Mouse (Mus musculus) limb, embryonic 14.5 days (tissue): ENCODE data around the gene Tcte2. TPM values are rescaled to one million over a fixed set of nuclear protein-coding genes. Genes with fewer than 3 reads are reported as not detected.

Experiments used
- ATAC-seq: fragments of 200-750 bp; cut with Nextera tagmentation; 2 replicates; pipeline ENCODE4 v1.8.0; 2017; ENCODE audit warnings: low read depth, moderate number of reproducible peaks, moderate TSS enrichment; ENCODE audit not compliant: low FRiP score
- DNase-seq: peaks from one replicate; pipeline ENCODE4 v3.0.0-alpha.2; 2015; ENCODE audit warnings: low spot score
- H3K27ac ChIP-seq: fragments of 300-500 bp; sonication (generic); replicated peaks from 2 replicates; pipeline ENCODE4 v1.5.1; 2014; ENCODE audit warnings: low read depth, mild to moderate bottlenecking, low read length, moderate library complexity, mixed read lengths
- H3K27me3 ChIP-seq: fragments of 300-500 bp; sonication (generic); 2 replicates; pipeline ENCODE4 v1.6.1; 2014; ENCODE audit warnings: low read length, mixed read lengths; ENCODE audit not compliant: control insufficient read depth, insufficient read depth
- H3K36me3 ChIP-seq: fragments of 300-500 bp; sonication (generic); 2 replicates; pipeline ENCODE4 v1.6.1; 2014; ENCODE audit warnings: mild to moderate bottlenecking, low read length, moderate library complexity, mixed read lengths; ENCODE audit not compliant: control insufficient read depth, insufficient read depth
- H3K4me1 ChIP-seq: fragments of 300-500 bp; sonication (generic); 2 replicates; pipeline ENCODE4 v1.6.1; 2014; ENCODE audit warnings: antibody characterized with exemption, low read length, mixed read lengths; ENCODE audit not compliant: control insufficient read depth, insufficient read depth
- H3K4me2 ChIP-seq: fragments of 300-500 bp; sonication (generic); replicated peaks from 2 replicates; pipeline ENCODE4 v1.6.1; 2014; ENCODE audit warnings: low read depth, mild to moderate bottlenecking, low read length, moderate library complexity; ENCODE audit not compliant: severe bottlenecking
- H3K4me3 ChIP-seq: fragments of 300-500 bp; sonication (generic); replicated peaks from 2 replicates; pipeline ENCODE4 v1.5.1; 2014; ENCODE audit warnings: low read length
- H3K9ac ChIP-seq: fragments of 300-500 bp; sonication (generic); 2 replicates; pipeline ENCODE4 v1.6.1; 2014; ENCODE audit warnings: mild to moderate bottlenecking, low read depth, low read length, moderate library complexity; ENCODE audit not compliant: severe bottlenecking
- H3K9me3 ChIP-seq: fragments of 300-500 bp; sonication (generic); 2 replicates; pipeline ENCODE4 v1.6.1; 2016; ENCODE audit warnings: low read length; ENCODE audit not compliant: control insufficient read depth
- POLR2A ChIP-seq: fragments of 200-500 bp; IDR thresholded peaks from 2 replicates; pipeline ENCODE4 v1.8.0; 2012; ENCODE audit warnings: inconsistent platforms, mild to moderate bottlenecking, moderate library complexity, borderline replicate concordance; ENCODE audit not compliant: insufficient read depth, insufficient read length; ENCODE audit errors: extremely low read depth
- WGBS: fragments of 180-500 bp; shearing (Covaris S2); extraction: QIAGEN DNeasy Blood & Tissue Kit; methylation state at CpG from one replicate; pipeline ENCODE4 v1.1.7; 2014; 5-methylcytosine and 5-hydroxymethylcytosine counted together
- polyA plus RNA-seq, 2 experiments: library from polyadenylated mRNA; depleted of rRNA in 1 of 2; stranded (reverse) in 1 of 2; unstranded in 1 of 2; fragments of >200 nt; fragmentation: Nextera tagmentation in 1 of 2; extraction: Ambion mirVana in 1 of 2; gene quantifications; 2 replicates each; pipeline versions ENCODE4 v1.2.1 to v1.2.3; 2012 to 2014

The Tcte2 gene
- polyA plus RNA-seq, 2 experiments, result 4.4 to 5.2 TPM

GRCm38 (mm10) chr17:13730980-13731726, 30.5 kb downstream of the Tcte2 start:
- Histone ChIP-seq H3K9ac (no peak overlapping the region), H3K27ac (no peak overlapping the region), H3K36me3 (no peaks in the 10 kb centered on the region), H3K4me2 (no peak overlapping the region), H3K4me1 (0 out of 2 replicates have a peak, but pooled peaks cover 3% of the 10 kb centered on the region), H3K9me3 (no peaks in the 10 kb centered on the region), H3K27me3 (no peaks in the 10 kb centered on the region), H3K4me3 (no peak overlapping the region)
- no peak for ATAC-seq
- no peak for TF ChIP-seq POLR2A
- DNase-seq, result no peak
- 86% methylated on average over 6 of the region's 6 CpGs for WGBS

DNA sequence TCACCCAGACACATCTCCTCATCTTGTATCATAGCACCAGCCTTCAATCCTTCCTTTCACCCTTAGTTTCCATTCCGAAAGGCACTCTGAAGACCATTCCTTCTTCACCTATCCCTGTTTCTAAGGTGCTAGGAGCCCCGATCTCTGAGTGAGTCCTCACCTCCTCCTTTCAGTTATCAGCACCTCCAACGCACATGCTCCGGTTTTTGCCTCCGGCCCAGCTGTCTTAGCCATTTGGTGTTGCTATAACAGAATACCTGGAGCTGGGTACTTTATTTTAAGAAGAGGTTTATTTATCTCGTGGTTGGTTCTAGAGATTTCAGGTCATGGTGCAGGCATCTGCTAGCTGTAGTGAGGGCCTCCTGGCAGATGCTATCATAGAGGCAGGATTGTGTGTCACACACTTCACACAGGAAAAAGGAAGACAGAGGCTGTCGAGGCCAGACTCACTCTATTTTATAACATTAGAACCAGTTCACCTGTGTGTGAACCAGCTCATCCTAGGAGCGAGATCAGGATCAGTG, 34.7 kb downstream of the Tcte2 start:
- H3K9me3 ChIP-seq, result no peaks in the 10 kb centered on the region
- no peaks in the 10 kb centered on the region for H3K36me3 ChIP-seq
- 0 out of 2 replicates have a peak, but pooled peaks cover 2% of the 10 kb centered on the region for H3K4me1 ChIP-seq
- H3K9ac ChIP-seq, result no peak overlapping the region
- DNase-seq, result no peak
- WGBS, result 86% methylated on average over 8 of the region's 8 CpGs
- H3K27ac ChIP-seq, result no peak overlapping the region
- TF ChIP-seq POLR2A, result no peak
- H3K4me2 ChIP-seq, result no peak overlapping the region
- no peak for ATAC-seq
- H3K4me3 ChIP-seq, result no peak overlapping the region
- no peaks in the 10 kb centered on the region for H3K27me3 ChIP-seq

DNA sequence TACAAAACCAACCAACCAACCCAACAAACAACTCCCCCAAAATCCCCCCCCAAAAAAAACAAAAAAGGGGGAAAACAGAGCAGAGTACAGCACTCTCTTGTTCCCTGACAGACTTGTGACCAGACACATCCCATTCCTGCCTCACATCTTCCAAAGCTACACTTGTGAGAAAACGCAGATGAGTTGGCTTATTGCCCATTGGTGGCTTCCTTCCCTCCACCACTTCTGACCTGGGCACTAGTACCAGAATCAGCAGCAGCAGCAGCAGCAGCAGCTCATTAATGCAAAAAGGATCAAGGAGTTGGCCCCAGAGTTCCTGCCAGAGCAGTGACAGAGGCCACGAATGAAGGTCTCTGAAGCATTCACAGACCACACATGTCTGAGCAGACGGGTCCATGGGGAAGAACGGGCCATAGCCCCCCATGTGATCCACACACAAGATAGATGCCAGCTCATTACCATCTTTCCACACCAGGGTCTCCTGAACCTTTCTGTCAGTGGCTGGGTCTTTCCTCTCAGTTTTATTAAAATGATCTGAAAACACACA, 36.5 kb downstream of the Tcte2 start:
- WGBS, result 32% methylated on average over 4 of the region's 4 CpGs
- Histone ChIP-seq H3K9me3 (no peaks in the 10 kb centered on the region), H3K27ac (no peak overlapping the region), H3K4me3 (no peak overlapping the region), H3K9ac (no peak overlapping the region), H3K4me1 (no peaks in the 10 kb centered on the region), H3K4me2 (no peak overlapping the region), H3K27me3 (no peaks in the 10 kb centered on the region), H3K36me3 (no peaks in the 10 kb centered on the region)
- DNase-seq (no peak), ATAC-seq (no peak)
- no peak for TF ChIP-seq POLR2A

GRCm38 (mm10) chr17:13722434-13722833, 39.2 kb downstream of the Tcte2 start:
- Histone ChIP-seq H3K27ac (no peak overlapping the region), H3K4me3 (no peak overlapping the region), H3K36me3 (no peaks in the 10 kb centered on the region), H3K9ac (no peak overlapping the region), H3K4me2 (no peak overlapping the region), H3K9me3 (no peaks in the 10 kb centered on the region), H3K4me1 (no peaks in the 10 kb centered on the region), H3K27me3 (no peaks in the 10 kb centered on the region)
- TF ChIP-seq POLR2A, result no peak
- DNase-seq (no peak), ATAC-seq (no peak)
- WGBS, result 67% methylated on average over 2 of the region's 2 CpGs

DNA sequence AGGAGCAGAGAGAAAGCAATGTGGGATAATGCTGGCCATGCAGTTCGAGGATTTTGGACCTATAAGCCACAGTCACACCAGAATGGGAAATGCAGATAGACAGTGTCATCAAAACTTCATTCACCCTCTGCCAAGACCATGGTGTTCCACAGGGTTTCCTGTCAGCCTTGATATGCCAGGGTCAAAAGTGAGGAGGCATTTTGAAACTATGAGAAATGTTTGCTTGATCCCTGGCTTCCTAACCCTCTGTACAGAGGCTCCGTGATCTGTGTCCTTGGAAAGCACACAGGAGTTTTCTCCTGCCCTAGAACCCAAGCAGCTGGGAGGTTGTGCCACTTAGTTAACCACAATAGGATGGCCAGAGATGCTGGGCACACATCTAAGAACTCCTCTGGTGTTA, 40.3 kb downstream of the Tcte2 start:
- H3K36me3 ChIP-seq, result no peaks in the 10 kb centered on the region
- H3K4me3 ChIP-seq, result no peak overlapping the region
- no peak overlapping the region for H3K27ac ChIP-seq
- no peak overlapping the region for H3K4me2 ChIP-seq
- no peaks in the 10 kb centered on the region for H3K9me3 ChIP-seq
- 77% methylated on average over 2 of the region's 2 CpGs for WGBS
- DNase-seq, result no peak
- no peaks in the 10 kb centered on the region for H3K4me1 ChIP-seq
- no peak overlapping the region for H3K9ac ChIP-seq
- no peak for ATAC-seq
- no peak for TF ChIP-seq POLR2A
- no peaks in the 10 kb centered on the region for H3K27me3 ChIP-seq
